Mouse (Mus musculus): ENCODE results near the gene Fuz.
A peak's percentile ranks its signal among the peaks of the same experiment; 100 is the strongest.

Gene Fuz

DNA sequence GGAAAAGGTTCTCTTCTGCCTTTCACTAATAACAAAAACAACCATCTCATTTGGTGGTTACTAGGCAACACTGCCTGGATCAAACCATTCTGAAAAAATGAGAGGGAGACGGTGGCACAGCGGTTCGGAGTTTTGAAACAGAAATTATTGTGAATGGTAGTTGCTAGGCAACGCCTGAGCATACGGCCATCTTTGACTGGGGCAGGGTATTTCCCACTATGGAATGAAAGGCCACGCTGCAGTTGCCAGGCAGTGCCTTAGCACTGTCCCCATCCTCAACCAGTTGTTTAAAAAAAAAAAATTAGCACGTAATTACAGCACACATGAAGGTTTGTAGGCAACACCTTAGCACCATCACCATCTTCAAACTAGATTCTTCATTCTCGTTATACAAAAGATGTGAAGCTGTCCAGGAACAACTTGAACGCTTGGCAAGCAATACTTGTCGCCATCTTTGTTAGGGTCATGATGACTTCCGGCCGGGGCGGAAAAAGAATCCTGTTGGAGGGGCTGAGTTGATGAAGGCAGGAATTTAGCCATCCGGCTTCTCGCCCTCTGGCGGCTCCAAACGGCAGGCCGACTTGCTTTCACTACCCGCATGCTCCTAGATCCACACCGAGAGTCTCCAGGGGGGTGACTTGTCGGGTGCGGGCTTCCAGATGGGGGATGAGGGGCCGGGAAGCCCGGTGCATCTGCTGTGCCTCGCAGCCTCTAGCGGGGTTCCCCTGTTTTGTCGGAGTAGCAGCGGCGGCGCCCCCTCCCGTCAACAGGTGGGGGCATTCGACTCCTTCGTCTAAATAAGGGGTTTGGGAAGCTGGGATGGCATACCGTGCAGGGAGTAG, at the start of gene Fuz:
TSS of gene Fuz (plus strand) at position 487 of the 842 bp plus-strand sequence.
- peak; percentile 96 for DNase-seq (ENCODE audit: low read depth, low spot score)

DNA sequence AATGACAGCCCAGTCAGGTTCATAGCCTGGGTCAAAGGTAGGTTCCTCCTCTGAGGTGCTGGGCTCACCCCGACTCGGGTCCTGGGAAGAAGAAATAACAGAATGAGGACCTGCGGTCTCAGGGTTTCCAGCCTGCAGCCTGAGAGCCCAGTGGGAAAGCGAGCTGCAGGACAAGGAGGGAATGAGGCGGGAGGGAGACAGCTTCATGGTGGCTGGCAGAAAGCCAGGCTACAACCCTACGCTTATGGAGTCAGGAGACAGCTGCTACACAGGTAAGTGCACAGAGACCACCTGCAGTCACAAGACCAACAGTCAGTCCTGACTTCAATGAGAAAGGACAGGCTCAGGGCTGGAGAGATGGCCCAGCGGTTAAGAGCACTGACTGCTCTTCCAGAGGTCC, 49.1 kb upstream of the Fuz start:
- DNase-seq (ENCODE audit: low read depth, low spot score) = no peak

DNA sequence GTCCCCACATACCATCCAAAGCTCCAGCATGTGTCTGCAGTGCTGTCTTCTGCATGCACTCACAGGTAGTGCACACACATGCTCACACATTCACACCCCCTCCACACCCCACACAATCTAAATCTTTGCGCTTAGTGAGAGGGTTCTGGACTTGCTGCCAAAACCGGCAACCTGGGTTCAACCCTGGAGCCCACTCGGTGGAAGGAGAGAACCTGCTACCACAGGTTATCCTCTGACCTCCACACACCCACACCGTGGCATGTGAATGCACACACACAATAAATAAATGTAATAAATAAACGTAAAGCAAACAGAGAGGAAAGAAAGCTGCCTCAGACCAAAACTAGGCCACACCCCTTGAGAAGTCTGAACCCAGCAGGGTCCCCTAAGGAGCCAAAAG, 48.1 kb upstream of the Fuz start:
- DNase-seq (ENCODE audit: low read depth, low spot score) = no peak

DNA sequence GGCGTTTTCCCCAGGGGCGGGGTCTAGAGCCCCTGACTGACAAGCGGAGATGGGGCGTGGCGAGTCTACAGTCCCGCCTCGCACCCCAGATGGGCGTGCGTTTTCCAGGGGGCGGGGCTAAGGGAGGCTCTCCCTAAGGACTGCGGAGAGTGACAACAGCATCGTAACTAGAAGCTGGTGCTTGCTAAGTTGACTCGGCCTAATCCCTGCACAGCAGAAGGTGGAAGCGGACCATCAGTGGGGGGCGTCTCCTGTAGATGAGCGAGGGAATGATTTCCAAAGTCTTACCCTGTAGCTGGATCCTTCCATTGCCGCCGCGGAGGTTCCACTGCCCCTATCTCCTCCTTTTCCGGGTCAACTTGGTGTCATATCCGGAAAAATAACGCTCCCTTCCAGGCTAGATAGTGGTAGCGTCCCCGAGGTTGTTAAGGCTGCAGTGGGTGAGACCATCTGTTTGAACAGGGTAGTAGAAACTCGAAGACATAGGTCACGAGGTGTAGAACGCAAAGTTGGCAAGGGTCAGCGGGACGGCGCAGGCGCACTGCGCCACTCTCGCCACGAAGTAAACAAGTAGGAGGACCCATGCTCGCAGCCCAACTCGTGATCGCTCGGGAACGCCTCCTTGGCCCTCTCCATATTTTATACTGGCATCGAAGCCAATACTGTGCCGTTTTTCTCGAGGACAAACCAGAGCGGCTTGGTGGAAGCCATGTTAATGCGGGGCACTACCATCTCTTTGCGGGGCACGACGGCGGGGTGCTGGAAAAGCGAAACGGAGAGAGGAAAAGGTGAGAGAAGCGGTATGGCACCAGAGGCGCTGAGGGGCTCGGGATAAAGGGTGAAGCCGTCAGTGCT, 47.1 kb upstream of the Fuz start, which contains the start of the genes Akt1s1 and Tbc1d17:
TSS of gene Akt1s1 (plus strand) at position 431 of the 855 bp plus-strand sequence.
TSS of gene Tbc1d17 (minus strand) at position 519 of the 855 bp plus-strand sequence.
- DNase-seq (ENCODE audit: low read depth, low spot score) = peak; percentile 100

DNA sequence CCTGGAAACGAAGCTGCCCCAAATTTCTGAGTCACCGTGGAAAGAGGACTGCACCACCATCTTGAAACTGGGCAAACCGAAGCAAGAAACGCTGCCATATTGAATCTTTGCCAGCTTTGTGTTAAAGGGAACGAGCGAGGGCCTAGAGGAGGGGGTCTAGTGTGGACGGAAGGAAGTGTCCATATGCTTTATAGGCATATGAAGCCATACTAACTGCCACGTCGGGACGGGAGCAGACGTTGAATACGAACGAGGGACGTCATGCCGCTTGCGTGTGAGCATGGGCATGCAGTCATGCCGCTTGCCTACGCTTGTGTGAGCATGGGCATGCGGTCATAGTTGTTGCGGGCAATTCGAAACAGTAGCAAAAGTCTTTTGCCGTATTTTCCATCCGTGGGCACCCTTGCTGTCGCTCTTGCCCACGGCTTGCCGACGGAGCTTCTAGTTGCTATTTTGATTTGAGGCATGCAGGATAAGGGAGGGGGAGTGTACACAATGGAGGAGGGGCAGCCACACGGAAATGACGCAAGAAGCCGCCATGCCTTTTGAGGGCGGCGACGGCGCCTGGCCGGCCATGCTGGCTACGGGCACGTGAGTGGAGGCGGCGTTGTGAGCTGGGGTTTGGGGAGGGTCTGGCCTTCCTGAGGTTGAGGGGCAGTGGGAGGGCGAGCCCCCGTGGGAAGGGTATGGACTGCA, 46.3 kb upstream of the Fuz start:
- peak; percentile 93 for DNase-seq (ENCODE audit: low read depth, low spot score)

DNA sequence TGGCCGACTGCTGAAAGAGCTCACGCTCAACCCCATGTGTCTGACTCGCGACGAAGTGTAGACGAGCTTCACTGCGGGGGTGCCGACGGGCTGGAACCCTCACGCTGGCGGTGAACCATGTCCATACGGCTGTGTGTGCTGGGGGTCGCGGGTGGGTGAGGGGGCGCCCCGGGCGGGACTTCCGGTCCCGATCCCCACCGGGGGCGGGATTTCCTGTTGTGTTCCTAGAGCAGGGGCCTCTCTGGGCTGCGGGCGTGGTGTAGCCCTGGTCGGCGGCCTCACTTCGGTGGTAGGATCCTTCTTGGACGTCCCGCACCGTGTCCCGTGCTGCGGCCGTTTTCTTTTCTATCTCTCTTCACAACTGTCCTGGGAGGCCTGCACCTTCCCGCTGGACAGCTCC, 45.7 kb upstream of the Fuz start:
- peak; percentile 74 for DNase-seq (ENCODE audit: low read depth, low spot score)

DNA sequence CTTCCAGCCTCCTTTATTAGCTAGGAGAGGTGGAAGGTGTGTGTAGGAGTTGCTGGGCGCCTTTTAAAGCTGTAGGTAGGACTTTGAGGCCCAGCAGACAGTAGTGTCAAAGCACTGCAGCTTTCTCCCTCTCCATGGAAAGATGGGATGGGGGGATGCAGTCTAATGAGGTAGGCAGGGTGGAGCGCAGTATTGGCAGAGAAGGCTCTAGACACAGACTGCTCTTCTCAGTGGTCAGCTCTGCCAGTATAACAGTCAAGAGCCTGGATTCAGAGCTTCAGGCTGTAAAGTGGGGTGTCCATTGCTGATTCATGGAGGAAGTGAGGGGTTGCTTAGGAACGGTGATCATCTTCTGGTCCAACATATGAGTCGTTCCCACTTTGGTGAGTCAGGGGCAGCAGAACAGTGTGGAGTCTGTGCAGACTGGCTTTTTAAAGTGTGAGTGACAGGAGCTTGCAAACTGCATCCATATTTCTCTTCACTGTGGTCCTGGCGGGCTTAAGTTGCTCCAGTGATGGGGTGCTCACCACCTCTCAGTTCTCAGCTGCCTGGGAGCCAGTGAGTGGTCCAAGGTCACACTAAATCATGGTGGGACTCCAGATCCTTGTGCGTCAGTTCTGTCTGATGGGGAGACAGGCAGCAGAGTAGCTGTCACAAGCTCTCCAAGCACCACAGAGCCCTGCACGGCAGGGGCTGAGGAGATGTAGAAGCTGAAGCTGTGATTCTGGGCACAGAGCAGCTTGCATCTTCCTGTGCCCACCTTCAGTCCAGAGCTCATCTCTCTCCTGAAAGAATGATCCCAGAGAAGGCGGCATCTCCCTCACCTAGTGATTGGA, 44.9 kb upstream of the Fuz start:
- DNase-seq (ENCODE audit: low read depth, low spot score) = no peak

DNA sequence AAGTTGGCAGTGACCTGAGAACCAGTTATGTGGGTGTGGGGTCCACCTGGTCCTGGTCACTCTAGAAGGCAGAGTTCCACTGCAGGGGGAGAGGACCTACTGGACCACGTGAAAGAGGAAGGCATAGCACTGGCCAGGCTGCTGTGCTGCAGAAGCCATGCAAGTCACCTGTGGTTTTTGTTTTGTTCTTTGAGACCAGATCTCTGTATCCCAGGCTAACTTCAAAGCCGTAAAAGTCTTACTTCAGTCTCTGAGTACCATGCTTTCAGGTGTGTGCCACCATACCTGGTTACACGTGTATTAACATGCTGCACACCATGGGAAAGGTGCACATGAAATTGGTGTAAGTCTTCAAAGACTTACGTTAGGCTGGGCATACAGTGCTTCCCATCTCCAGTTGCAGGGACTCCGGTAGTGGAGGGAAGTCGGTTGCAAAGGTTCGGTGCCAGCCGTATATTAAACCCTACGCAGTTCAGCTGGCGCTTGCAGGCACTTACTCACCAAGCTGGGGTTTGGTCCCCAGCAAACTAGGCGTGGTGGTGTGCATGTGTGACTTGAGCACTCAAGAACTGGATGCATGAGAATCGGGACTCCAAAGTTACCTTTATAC, 44.1 kb upstream of the Fuz start:
- no peak for DNase-seq (ENCODE audit: low read depth, low spot score)

DNA sequence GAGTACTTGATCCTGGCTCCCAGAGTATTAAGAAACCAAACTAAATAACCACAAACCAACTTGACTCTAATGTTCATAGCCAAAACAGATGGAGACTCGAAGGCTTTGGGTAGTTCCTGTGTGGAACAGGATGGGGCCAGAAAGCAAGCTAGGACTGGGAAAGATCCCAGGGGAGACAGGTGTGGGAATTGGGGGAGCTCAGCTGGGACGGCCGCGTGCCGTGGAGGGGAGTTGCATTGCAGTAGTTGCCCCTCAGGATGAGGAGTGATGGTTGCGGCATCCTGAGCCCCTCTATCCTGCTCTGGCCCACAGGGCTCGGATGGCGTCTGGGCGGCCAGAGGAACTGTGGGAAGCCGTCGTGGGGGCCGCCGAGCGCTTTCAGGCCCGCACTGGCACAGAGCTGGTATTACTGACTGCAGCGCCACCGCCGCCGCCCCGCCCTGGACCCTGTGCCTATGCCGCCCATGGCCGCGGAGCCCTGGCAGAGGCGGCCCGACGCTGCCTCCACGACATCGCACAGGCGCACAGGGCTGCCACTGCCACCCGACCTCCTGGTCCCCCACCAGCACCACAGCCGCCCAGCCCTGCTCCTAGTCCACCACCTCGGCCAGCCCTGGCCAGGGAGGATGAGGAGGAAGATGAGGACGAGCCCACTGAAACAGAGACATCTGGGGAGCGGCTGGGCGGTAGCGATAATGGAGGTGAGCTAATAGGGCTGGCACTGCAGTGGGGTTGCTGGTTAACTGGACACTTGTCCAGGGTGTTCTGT, 43.4 kb upstream of the Fuz start:
- DNase-seq (ENCODE audit: low read depth, low spot score) = no peak

DNA sequence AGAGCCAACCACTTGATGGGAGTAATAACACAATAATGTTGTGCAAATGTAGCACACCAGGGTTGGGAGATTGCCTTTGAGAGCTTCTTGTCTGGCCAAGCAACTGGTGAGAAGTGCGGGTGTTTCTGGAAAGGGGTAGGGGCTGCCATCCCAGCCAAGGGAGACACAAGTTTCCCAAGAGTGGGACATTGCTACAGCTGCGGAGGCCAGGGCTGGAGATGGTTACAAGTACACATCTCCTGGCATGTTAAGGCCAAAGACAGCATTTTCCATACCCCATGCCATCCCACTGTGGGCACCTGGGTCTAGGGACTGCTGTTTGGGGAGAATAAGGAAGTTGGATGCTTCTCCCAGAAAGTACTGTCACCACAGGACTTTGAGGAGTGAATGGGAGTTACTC, 42.8 kb upstream of the Fuz start:
- DNase-seq (ENCODE audit: low read depth, low spot score) = no peak

DNA sequence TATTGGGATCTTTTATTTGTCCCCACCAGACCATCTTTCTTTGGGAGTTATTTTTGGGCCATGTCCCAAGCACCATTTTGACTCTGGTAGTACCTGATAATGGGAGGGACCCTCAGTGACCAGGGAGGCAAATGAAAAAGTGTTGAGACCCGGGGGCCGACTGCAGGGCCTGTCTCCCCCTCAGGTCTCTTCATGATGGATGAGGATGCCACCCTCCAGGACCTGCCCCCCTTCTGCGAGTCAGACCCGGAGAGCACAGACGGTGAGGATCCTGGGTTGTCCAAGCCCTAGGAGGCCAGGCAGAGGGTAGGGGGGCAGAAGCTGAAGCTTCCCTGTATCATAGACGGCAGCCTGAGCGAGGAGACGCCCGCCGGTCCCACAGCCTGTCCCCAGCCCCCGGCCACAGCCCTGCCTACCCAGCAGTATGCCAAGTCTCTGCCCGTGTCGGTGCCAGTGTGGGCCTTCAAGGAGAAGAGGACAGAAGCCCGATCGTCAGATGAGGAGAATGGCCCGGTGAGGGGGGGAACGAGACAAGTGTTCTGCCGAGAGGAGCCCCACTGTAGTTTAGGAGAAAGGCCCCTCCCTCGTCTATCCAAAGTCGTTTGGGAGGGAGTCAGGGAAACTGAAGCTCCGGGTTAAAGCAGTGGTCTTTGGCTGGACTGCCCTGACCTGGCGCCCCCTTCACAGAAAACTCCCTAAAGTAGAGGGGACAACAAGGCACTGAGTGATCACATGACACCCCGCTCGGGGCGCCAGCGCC, 42.1 kb upstream of the Fuz start:
- no peak for DNase-seq (ENCODE audit: low read depth, low spot score)

DNA sequence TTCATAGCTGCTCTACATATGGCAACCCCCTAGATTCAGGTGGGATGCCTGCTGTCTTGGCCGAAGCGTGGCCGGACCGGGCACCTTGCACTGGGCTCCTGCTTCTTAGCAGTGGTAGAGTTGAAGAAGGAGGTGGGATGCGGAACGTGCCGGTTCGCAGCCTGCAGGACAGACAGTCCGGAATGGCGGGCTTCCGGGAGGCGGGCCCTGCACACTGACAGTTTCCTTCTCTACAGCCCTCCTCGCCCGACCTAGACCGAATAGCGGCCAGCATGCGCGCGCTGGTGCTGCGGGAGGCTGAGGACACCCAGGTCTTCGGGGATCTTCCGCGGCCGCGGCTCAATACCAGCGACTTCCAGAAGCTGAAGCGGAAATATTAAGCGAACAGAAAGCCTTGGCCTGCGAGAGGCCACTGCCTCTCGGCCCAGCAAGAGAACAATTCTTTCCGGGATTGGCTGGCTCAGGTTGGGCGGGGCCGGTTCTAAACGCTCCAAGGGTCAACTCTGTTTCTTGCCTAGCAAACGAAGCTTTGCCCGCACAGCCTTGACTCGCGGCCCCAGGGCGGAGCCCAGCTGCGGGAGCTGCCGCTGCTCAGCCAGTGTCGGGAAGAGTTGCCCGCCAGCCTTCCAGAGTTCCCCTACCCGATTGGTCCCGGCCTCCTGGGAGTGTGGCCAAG, 41.4 kb upstream of the Fuz start:
- peak; percentile 74 for DNase-seq (ENCODE audit: low read depth, low spot score)

DNA sequence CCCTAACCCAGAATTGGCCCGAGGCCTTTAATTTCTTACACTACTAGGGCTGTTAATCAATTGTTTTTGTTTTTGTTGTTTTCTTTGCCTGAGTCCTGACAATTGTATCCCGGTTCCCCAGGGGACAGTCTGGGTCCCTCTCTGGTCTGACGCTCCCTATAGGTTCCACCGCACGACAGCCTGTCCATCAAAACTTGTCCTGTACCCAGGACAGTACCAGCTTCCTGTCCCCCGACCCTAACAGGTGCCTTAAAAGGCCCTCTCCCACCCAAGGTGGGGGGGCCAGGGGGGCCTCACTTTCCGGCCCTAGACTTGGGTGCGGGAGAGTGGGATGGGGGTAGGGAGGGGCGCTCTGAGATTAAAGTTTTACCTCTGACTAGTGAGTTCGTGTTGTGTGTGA, 40.8 kb upstream of the Fuz start:
- no peak for DNase-seq (ENCODE audit: low read depth, low spot score)

DNA sequence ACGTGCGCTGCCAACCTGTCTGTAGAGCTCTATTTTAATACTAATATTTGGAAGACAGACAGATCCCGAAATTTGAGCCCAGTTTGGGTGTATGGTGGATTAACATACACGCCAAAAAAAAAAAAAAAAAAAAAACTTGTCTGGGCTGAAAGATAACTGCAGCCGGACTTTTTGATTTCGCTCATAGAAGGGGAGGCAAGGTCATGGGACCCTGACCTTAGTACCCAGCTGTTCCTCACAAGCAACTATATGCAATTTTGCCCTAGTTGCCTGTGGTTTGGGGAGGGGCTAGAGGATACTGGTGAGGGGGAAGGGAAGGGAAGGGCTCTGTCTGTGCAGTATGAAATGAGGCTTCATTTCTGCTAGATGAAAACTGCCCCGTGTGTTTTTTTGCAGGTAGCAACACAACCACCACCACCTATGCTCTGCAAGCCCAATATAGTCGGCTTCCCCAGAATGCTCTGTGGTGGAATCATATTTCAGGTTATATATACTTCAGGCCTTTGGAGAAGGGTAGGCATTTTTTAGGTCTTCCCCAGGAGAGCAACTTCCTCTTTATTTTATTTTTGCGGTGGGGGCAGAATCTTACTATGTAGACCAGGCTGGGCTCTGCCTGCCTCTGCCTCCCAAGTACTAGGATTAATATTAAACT, 39.5 kb upstream of the Fuz start:
- DNase-seq (ENCODE audit: low read depth, low spot score) = no peak

DNA sequence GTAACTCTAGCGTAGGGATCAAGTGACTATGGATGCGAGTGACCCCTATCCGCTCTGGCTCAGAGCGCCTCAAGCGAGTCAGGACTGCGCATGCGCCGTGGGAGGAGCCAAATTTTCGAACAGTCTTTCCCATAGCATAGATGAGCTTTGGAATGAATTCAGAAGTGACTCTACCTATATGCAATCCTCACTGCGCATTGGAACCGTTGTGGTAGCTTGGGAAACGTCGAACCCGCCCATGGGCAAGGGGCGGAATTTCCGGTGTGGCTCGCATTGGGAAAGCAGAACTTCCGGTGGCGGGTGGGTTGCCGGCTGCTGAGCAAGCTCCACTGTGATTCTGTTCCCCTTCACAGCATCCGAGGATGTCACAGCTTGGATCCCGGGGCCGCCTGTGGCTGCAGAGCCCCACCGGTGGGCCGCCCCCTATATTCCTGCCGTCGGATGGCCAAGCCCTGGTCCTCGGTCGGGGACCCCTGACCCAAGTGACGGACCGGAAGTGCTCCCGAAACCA, 38.8 kb upstream of the Fuz start, which contains the start of gene Pnkp:
TSS of gene Pnkp (plus strand) at position 98 of the 511 bp plus-strand sequence.
- DNase-seq (ENCODE audit: low read depth, low spot score) = peak; percentile 94

DNA sequence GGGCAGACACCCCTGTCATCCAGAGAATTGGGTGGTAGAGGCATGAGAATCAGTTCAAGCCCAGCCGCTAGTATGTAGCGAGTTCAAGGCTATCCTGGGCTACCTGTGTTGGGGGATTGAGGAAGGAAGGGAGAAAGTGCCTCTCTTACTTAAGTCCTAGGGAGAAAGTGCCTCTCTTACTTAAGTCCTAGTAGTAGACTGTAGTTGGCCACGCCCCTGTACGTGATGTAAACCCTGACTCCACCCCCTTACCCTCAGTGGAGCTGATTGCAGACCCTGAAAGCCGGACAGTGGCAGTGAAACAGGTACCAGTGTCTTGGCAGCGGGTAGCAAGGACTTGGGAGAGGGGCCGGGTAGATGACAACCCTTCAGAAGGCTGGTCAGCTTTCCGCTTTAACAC, 38.0 kb upstream of the Fuz start:
- DNase-seq (ENCODE audit: low read depth, low spot score) = peak; percentile 82

DNA sequence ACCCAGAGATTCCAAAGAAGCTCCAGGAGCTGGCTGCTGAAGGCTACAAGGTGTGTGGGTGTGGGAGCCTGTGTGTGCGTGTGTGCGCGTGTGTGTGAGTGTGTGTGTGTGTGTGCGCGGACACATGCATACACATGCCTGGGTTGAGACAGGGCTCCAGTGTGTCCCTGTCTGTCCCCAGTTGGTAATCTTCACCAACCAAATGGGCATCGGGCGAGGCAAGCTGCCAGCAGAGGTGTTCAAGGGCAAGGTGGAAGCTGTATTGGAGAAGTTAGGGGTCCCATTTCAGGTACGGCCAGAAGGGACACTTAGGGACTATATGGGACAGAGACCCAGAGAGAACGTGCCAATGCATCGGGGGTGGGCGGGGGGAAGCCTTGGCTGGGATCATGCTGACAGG, 36.0 kb upstream of the Fuz start:
- no peak for DNase-seq (ENCODE audit: low read depth, low spot score)

Data from ES-CJ7 (cell line).